Mouse (Mus musculus) forebrain, postnatal 0 days (tissue): ENCODE data around the gene Usp2. TPM values are rescaled to one million over a fixed set of nuclear protein-coding genes. Genes with fewer than 3 reads are reported as not detected.
A peak's percentile ranks its signal among the peaks of the same experiment; 100 is the strongest.

Experiments used
- ATAC-seq: fragments of 200-750 bp; cut with Nextera tagmentation; 2 replicates; pipeline ENCODE4 v1.8.0; 2017; ENCODE audit warnings: mild to moderate bottlenecking, moderate library complexity
- DNase-seq: peaks from one replicate; pipeline ENCODE4 v3.0.0-alpha.2; 2015
- H3K27ac ChIP-seq: fragments of 300-500 bp; sonication (generic); 2 replicates; pipeline ENCODE4 v1.5.1; 2014; ENCODE audit warnings: low read depth, mild to moderate bottlenecking, antibody characterized with exemption, low read length, moderate library complexity, mixed read lengths
- H3K27me3 ChIP-seq: fragments of 300-500 bp; sonication (generic); 2 replicates; pipeline ENCODE4 v1.6.1; 2014; ENCODE audit warnings: mild to moderate bottlenecking, low read length, mixed read lengths; ENCODE audit not compliant: insufficient read depth
- H3K36me3 ChIP-seq: fragments of 300-500 bp; sonication (generic); 2 replicates; pipeline ENCODE4 v1.6.1; 2014; ENCODE audit warnings: mild to moderate bottlenecking, moderate library complexity; ENCODE audit not compliant: insufficient read depth
- H3K4me1 ChIP-seq: fragments of 300-500 bp; sonication (generic); 2 replicates; pipeline ENCODE4 v1.6.1; 2014; ENCODE audit warnings: antibody characterized with exemption; ENCODE audit not compliant: insufficient read depth
- H3K4me2 ChIP-seq: fragments of 300-500 bp; sonication (generic); 2 replicates; pipeline ENCODE4 v1.6.1; 2014; ENCODE audit warnings: low read depth, mild to moderate bottlenecking, moderate library complexity
- H3K4me3 ChIP-seq: fragments of 300-500 bp; sonication (generic); 2 replicates; pipeline ENCODE4 v1.5.1; 2014; ENCODE audit warnings: low read depth, low read length, mixed read lengths
- H3K9ac ChIP-seq: fragments of 300-500 bp; sonication (generic); 2 replicates; pipeline ENCODE4 v1.6.1; 2014; ENCODE audit warnings: mild to moderate bottlenecking
- H3K9me3 ChIP-seq: fragments of 300-500 bp; sonication (generic); 2 replicates; pipeline ENCODE4 v1.6.1; 2016; ENCODE audit warnings: low read length
- CTCF ChIP-seq: sonication (generic); IDR thresholded peaks from 2 replicates; pipeline ENCODE4 v1.5.1; 2016; ENCODE audit warnings: antibody characterized with exemption, control low read depth, low read depth
- WGBS: fragments of 180-500 bp; shearing (Covaris S2); extraction: QIAGEN DNeasy Blood & Tissue Kit; methylation state at CpG from one replicate; pipeline ENCODE4 v1.1.7; 2014; 5-methylcytosine and 5-hydroxymethylcytosine counted together
- polyA plus RNA-seq: library from polyadenylated mRNA; unstranded; fragments of >200 nt; fragmentation: Nextera tagmentation; extraction: Ambion mirVana; gene quantifications from 2 replicates; pipeline ENCODE4 v1.2.1, GENCODE M21; 2015
- total RNA-seq: library from RNA; depleted of rRNA; stranded (reverse); fragments of >200 nt; gene quantifications from 2 replicates; pipeline ENCODE4 v1.2.3, GENCODE M21; 2014

Usp2 gene
- total and polyA plus RNA-seq, 2 experiments from 2014 or later, result 16.6 to 20.2 TPM

- Histone ChIP-seq H3K27ac (no peak overlapping the region), H3K9me3 (no peaks in the 10 kb centered on the region), H3K9ac (no peak overlapping the region), H3K36me3 (no peaks in the 10 kb centered on the region), H3K4me3 (no peak overlapping the region), H3K4me2 (no peak overlapping the region), H3K4me1 (no peaks in the 10 kb centered on the region), H3K27me3 (no peaks in the 10 kb centered on the region; the same call in 1 of the 2 replicates)
- peak; percentile 62 for TF ChIP-seq CTCF
- peak; percentile 58 for DNase-seq
- 16% methylated on average over 5 of the region's 5 CpGs for WGBS
- ATAC-seq, result no peak
Observed at GRCm38 (mm10) chr9:44076764-44077120, 9.9 kb downstream of the Usp2 start.

DNA sequence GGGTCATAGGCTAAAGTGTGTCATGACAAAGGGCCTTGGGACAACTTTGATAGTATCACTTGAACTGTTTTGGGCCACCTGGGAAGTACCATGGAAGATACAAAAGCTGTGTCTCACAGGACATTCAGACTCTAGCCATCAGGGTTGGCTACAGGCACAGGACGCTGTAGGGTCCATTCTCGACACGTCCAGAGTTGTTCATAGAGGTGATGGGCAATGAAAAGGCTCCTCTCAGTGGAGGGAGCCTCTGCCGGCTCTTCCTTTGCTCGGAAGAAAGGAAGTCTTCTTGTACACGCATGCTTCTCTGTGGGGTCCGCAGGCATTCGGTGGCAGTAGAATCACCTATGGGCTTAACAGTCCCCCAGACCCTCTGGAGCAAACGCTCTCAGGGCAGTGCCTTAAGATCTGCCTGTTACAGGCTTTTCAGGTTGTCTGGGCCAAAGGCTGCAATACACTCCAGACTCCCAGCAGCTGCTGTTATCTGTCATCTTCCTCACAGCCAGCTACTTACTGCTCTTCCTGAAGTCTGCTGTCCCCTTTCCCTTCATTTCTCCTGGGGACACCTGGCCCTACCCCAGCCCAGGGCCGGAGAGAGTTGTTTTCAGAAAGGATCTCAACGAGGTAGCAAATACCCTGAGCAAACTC, 10.6 kb downstream of the Usp2 start:
- WGBS, result 88% methylated on average over 11 of the region's 11 CpGs
- no peak for ATAC-seq
- Histone ChIP-seq H3K27me3 (no peaks in the 10 kb centered on the region; the same call in 1 of the 2 replicates), H3K9ac (no peak overlapping the region), H3K4me3 (no peak overlapping the region), H3K4me1 (no peaks in the 10 kb centered on the region), H3K9me3 (no peaks in the 10 kb centered on the region), H3K36me3 (no peaks in the 10 kb centered on the region), H3K27ac (no peak overlapping the region), H3K4me2 (no peak overlapping the region)
- no peak for TF ChIP-seq CTCF
- DNase-seq, result no peak

DNA sequence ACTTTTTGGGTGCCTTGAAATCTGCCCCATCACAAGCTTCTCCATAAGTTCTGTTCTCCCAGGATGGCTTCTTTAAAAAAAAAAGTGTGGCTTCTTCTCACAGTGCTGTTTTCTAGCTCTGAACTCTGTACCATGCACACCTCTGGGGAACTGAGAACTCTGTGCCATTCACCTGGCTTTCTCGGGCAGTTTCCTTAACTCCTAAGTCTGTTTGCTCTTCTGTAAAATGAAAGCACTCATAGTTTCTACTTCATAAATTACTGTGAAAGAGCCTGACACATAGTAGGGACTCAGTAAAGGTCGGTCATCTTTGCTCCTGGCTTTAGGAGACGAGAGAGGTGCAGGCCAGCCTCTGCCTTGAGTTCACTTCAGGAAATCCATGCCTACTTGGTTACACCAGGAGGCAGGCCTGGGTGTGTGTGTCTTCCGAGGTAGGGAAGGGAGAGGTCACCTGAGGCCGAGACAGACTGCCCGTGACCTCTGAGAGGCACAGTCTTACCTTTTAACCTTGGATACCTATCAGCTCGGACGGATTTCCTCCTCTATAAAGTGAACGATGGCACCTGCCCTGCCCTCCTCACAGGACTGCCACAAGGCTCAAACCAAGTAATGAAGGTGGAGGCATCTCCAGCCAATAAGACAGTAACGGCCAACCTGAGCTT, 11.4 kb downstream of the Usp2 start:
- ATAC-seq (no peak), DNase-seq (no peak)
- Histone ChIP-seq H3K9ac (no peak overlapping the region), H3K4me3 (no peak overlapping the region), H3K27ac (no peak overlapping the region), H3K4me2 (no peak overlapping the region), H3K27me3 (no peaks in the 10 kb centered on the region), H3K9me3 (no peaks in the 10 kb centered on the region), H3K36me3 (no peaks in the 10 kb centered on the region), H3K4me1 (0 out of 2 replicates have a peak, but pooled peaks cover 1% of the 10 kb centered on the region)
- no peak for TF ChIP-seq CTCF
- WGBS, result 80% methylated on average over 10 of the region's 10 CpGs

DNA sequence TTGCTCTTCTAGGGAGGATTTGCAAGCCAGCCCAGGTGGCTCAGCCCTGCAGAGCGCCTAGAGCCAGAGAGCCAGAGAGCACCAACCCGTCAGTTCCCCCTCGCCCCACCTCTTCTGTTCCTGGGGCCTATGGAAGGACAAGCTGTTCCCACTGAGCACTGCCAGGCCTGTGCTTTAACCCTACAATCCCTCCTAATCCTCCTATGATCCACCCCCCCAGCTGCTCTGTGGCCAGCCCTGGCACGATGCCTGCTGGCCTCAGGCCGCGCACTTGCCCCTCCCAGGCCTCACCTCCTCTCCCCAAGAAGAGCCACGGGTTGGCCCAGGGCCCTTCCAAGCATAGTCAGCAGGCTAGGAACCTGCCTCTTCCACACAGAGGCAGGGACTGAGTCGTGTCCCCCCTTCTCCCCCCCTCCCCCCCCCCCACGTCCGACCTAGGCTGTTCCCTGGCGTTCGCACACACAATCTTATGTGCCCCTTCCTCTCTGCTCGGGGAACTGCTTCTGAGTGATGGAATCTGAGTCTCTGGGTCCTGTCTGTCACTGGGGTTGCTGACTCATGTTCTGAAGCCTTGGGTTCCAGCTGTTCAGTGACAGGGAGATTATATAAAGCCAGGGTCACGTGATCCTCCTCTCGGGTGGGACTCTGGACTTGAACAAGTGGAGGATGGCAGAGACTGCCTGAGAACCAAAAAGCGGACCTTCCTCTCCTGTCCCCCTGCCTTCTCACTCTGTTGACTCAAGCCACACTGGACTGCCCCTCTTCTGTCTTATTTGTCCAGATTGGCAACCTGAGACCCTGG, 12.3 kb downstream of the Usp2 start:
- no peak overlapping the region for H3K27ac ChIP-seq

GRCm38 (mm10) chr9:44079997-44080780, 13.4 kb downstream of the Usp2 start:
- DNase-seq (no peak), ATAC-seq (no peak)
- Histone ChIP-seq H3K4me3 (no peak overlapping the region), H3K36me3 (no peaks in the 10 kb centered on the region), H3K27ac (no peak overlapping the region), H3K4me2 (no peak overlapping the region), H3K4me1 (peaks cover 10% of the 10 kb centered on the region; the same call in 1 of the 2 replicates), H3K27me3 (no peaks in the 10 kb centered on the region), H3K9me3 (no peaks in the 10 kb centered on the region), H3K9ac (no peak overlapping the region)
- TF ChIP-seq CTCF, result no peak
- 80% methylated on average over 10 of the region's 10 CpGs for WGBS

More for the DNA sequence above, 12.3 kb downstream of the Usp2 start:
- Histone ChIP-seq H3K4me1 (0 out of 2 replicates have a peak, but pooled peaks cover 7% of the 10 kb centered on the region), H3K27me3 (no peaks in the 10 kb centered on the region), H3K9me3 (no peaks in the 10 kb centered on the region), H3K36me3 (no peaks in the 10 kb centered on the region), H3K4me3 (no peak overlapping the region), H3K4me2 (no peak overlapping the region), H3K9ac (no peak overlapping the region)
- ATAC-seq (peak; percentile 65), DNase-seq (no peak)
- no peak for TF ChIP-seq CTCF
- WGBS, result 26% methylated on average over 14 of the region's 16 CpGs

DNA sequence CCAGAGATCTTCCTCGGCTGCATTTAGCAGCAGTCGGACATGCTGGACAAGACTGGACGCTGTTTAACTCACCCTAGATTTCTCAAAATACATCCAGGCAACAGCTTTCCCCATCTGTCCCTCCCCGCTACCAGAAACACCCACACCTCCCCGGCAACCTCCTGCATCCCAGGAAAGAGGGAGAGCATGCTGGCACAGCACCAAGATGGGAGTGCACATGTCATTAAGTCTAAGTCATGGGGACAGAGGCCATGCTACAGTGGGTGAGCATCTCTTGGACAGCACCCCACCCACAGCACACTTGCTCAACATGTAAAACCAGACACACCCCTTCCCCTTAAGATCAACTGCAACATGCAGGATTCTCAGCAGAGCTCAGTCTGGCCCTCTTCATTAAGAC, 14.1 kb downstream of the Usp2 start:
- H3K4me3 ChIP-seq, result no peak overlapping the region
- no peaks in the 10 kb centered on the region for H3K9me3 ChIP-seq
- 69% methylated on average over 5 of the region's 5 CpGs for WGBS
- H3K27ac ChIP-seq, result no peak overlapping the region
- DNase-seq (no peak), ATAC-seq (no peak)
- no peaks in the 10 kb centered on the region for H3K36me3 ChIP-seq
- no peak overlapping the region for H3K4me2 ChIP-seq
- no peak for TF ChIP-seq CTCF
- H3K4me1 ChIP-seq, result peaks cover 15% of the 10 kb centered on the region; the same call in 1 of the 2 replicates
- no peaks in the 10 kb centered on the region for H3K27me3 ChIP-seq
- no peak overlapping the region for H3K9ac ChIP-seq
